Mouse (Mus musculus): ENCODE results near the gene Rnd1.

Rnd1 gene

DNA sequence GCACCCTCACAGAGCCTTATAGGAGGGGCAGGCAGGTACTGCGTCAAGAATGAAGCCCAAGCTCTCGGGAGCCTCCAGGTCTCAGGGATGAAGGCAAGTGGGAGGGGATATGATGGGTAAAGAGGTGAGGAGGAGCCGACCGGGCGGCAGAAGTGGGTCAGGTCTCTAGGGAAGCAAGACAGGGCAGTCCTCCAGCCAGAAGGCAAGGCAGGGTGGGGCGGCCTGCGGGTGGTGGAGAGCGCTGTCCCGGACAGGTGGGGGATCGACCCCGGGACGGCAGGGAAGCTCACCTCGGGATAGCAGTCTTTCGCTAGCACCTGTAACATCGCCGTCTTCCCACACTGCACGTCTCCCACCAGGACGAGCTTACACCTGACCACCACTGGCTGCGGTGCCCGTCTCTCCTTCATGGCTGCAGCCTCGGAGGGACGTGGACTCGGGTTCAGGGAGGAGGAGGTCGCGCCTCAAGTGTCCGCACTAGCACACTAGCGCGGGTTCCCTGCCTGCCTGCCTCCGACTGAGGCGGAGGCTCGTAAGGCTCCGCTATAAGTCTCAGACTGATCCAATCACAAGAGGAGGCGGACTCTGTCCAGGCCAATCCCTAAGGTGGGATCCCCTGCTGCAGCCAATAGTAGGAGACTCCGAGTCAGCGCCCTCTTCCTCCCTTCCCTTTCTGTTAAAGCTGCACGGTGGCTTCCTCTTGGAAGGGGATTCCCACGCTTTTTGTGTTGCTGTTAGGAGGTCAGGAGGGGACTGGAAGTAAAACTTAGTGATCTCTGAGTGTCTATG lies at the start of gene Rnd1:
Gene Rnd1, minus strand, starts transcription at position 522 of the 789 bp plus-strand sequence.
- DNase-seq (ENCODE audit: low spot score) = peak; percentile 58

DNA sequence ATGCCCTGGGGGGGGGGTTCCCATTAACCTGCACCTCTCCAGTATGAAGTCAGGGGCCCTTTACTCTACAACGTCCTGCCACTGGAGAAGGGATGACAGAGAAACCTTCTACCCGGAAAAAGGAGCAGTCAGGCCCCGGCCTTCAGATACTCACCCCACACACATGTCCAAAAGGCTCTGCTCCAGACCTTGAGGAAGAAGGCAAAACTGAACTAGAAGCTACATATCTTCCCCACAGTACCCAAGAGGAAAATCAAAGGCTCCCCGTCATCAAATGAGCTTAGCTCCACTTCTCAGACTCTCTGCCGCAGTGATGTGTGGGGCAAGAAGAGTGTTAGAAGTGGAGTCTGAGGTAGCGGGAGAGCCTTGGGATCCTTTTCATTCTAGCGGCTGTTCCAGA lies 49.5 kb upstream of the Rnd1 start:
- no peak for DNase-seq (ENCODE audit: low spot score)

DNA sequence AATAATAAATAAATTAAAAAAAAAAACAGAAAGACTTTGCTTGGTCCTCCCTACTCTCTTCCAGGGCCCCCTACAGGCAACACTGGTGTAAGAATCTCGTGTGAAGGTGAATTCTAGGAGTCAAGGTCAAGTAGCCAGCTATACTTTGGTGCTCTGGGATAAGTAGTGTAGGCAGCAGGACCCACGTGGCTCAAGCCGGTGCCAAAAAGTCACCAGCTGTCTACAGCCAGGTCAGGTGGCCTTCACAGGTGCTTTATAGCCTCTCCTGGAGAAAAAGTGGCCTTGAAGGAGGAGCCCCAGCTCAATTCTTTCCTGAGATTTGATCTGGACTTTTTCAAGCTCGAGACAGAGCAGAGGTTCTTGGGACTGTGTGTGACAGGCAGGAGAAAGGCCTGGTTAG lies 48.8 kb upstream of the Rnd1 start:
- no peak for DNase-seq (ENCODE audit: low spot score)

DNA sequence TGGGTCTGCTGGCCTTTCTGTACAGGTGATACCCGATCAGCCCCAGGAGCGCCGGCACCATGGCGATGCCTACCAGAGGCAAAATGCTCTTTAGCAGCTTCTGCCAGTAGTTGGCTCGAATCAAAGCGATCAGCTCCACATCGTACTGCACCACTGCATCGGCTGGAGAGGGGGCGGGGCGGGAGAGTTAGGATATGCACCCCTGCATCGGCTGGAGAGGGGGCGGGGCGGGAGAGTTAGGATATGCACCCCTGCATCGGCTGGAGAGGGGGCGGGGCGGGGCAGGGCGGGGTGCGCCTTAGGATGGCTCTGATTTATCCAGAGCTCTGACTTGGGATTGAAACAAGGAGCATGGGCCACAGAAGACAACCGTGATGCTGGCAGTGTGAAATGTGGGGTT lies 47.2 kb upstream of the Rnd1 start:
- no peak for DNase-seq (ENCODE audit: low spot score)

DNA sequence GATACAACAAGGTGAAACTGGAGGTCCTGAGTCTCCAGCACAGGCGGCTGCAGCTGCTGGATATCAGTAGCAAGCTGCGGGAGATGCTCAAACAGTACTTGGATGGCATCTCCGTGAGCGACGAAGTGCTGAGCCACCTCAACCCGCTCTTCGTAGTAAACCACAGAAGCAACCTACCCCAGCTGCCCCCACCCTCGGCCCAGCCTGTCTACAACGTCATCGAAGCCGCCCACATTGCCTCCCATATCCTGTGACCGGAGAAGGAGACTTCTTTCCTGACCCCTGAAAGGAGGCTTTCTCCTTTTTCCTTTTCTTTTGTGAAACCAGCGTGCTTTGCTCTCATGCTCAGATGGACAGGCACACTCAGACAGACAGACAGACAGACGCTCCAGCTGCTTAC lies 45.6 kb upstream of the Rnd1 start:
- DNase-seq (ENCODE audit: low spot score) = no peak

DNA sequence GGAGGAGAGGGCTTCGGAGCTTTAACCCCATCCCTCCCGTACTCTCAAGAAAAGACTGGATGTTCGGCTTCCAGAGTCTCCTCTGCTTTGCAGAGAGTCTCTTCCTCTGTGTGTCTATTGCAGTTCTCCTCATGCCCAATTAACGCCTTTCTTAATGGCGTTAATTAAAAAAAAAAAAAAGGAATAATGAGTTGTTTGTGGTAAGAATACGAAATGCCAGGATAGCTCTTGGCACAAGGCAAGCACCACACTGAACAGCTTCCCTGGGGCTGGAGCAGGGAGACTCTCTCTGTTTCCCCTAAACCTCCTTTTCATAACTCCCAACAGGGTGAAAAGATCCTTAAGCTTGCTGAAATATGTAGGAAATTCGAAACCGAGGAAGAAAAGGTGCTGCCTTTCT lies 44.9 kb upstream of the Rnd1 start:
- DNase-seq (ENCODE audit: low spot score) = no peak

DNA sequence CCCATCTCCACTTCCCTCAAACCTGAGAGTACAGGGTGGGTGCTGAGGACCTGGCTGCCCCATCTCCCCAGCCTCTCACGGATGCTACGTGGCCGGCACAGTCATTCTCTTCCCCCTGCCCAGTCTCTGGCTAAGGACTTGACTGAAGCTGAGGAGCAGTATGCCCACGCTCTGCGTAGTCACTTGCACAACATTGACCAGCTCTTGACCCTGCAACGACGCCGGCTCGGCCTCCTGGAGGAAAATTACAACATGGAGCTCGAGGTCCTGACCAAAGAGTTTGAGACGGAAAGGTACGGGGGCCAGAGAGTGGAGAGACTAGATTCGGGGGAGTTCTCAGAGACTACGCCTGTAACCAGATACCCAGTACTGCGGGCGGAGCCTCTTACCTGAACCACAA lies 40.0 kb upstream of the Rnd1 start:
- DNase-seq (ENCODE audit: low spot score) = no peak

DNA sequence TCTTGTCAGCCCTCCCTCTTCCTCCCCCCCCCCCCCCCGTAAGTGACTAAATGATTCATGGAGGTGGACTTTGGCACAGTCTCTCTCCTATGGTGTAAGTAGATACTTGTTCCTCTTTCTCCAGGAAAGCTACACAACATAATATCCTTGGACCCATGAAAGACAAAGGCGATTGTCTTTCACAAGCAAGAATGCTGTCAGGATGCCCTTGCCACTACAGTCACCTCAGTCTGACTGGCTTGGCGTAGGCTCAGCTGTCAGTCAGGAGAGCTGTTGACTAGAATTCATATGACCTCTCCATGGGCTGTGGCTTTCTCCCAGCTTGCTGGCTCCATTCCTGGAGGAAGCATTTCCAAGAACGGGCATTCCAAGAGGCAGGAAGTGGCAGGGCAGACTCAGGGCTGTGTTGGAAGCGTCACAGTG lies 37.0 kb upstream of the Rnd1 start:
- DNase-seq (ENCODE audit: low spot score) = no peak

DNA sequence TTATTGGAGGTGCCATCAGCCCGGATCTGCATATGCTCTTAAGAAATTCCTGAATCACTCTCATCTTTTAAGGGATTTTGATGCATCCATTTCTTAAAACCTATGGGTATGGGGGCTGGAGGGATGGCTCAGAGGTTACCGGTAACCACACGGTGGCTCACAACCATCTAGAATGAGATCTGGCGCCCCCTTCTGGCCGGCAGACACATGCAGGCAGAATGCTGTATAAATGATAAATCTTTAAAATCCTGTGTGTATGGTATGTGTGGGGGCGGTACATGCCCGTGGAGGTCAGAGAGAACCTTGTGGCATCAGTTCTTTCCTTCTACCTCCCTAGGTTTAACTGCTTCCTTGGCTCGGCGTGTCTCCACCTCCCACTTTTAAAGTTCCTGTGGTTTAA lies 33.2 kb upstream of the Rnd1 start:
- DNase-seq (ENCODE audit: low spot score) = peak; percentile 48

DNA sequence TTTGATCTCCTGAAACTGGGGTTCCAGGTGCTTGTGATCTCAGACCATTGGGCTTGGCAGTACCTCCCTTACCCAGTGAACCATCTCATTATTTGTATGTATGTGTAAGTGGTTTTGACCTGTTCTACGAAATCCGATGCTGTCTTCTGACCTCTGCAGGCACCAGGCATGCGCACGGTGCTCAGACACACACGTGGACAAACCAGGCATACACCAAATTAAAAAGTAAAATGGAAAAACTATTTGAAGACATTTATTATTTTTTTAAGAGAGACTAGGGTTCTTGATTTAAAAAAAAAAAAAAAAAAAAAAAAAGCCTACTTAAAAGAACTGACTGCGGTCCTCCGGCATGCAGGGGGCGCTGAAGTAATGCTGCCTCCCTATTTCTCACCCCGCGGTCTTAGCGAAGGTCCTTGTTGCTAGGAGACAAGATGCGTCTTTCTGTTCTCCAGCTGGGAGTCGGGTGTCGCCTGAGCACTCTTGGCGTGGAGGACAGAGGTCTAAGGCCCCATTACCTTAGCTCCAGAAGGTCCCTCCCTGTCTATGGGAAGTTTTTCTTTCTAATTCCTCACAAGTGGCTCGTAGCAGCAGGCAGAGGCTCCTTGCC lies 30.6 kb upstream of the Rnd1 start, which contains the start of gene Ccdc65:
Gene Ccdc65, plus strand, starts transcription at position 442 of the 607 bp plus-strand sequence.
- peak; percentile 76 for DNase-seq (ENCODE audit: low spot score)

DNA sequence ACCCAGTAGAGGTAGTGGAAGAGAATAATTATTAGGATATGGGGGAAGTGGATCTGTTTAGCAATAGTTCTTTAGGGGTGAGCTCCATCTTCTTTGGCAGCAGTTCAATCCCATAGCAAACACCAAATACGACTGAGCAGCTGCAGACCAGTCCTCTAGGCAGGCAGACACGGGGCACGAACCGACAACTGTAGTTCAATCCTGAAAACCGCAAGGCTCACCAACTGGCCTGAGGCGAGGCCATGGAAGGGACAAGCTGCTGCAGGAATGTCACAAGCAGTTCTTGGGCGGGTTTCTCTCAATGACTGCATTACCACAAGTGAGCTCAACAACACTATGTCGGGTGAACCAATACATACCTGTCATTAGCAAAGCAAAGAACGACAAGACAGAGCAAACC lies 27.1 kb upstream of the Rnd1 start:
- DNase-seq (ENCODE audit: low spot score) = no peak

DNA sequence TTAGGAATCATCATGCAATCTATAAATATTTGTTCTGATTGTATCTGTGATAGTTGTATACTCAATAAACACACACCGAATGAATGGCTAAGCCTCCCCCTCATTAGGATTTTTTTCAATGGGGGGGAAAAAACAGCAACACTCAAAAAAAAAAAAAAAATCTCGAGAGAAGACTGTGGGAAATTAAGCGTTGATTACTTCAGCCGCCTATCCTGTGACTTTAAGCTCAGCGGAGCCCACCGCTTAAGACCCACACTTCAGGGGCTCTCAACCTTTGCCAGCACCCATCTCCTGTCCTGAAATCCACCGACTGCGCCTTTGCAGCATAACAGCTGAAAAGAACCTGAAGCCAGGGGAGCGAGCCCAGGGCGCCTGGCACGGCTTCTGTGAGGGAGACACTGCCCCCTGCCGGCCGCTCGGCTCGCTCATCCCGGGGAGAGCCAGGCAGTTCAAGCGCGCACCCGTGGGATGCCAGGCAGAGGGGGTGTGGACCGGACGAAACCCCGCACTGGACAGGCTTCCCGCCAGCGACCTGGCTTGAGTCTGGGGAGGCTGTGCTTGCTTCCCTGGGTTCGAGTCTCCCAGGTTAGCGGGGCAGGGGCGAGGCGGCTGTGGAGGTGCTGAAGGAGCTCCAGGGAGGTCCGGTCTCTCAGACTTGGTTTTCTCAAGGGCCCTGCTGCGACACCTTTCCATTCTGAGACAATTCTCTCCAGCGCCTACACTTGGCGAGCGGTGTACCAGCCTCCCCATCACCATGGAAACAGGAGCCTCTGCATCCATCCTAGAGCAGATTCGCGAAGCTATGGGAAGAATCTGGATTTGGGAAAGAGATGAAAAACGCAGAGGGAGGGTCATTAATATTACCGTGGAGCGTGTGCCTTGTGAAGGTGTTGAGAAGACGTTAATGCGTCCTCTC lies 22.2 kb upstream of the Rnd1 start:
- peak; percentile 86 for DNase-seq (ENCODE audit: low spot score)

DNA sequence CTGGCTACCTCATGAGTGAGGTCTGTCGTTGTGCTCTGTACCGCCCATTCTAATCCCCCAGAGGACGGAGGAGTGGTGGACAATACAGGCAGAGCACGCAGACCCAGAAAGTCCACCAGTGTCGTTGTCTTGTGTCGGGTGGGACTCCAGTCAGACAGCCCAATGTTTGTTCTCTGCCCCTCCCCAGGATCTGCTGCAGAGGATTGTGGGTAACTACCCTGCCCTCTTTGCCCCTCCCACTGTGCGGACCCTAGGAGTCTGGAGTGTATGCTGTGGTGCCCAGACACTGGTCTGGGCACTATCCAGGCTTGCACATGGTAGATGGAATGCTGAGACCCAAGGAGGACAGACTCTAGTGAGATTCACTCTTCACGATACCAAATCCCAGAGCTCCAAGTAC lies 19.0 kb upstream of the Rnd1 start:
- DNase-seq (ENCODE audit: low spot score) = no peak

DNA sequence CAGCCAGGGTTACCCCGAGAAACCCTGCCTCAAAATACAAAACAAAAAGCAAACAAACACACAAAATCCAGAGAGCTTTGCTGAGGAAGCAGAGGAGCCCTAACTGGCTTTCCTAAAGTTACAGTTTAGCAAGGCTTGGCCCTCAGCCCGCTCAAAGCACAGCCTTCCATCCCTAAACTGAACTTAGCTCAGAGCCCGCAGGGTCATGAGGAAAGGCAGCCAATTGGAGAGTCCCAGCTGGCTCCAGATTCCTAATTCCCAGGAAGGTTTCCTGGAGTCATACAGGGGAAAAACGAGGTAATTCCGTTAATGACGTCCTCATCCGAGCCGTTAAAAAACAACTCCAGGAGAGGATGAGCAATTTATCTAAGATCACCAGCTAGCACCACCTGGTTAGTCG lies 18.5 kb upstream of the Rnd1 start:
- no peak for DNase-seq (ENCODE audit: low spot score)

DNA sequence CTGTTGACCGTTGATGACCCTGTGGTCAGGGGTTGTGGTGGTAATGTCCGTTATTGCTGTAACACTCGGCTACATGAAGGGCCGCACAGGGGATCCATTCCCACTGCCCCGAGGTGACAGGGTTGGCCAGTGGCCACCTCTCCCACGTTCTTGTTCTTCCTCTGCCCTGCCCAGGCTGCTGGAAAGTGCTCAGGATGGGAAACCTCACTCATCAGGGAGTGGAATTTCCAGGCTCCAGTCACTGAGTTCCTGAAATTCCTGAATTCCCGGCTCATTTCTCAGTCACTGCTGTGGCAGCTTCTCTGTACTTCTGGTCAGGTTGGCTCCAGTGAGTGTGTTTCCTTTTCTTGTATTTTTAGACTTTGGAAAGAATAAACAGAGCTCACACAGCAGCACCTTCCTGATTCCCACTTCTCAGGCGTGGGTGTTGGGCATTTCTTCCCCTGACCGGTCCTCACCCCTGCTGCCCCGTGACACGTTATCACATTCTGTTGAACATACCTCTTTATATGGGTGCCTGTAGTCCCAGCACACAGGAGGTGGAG lies 15.0 kb upstream of the Rnd1 start:
- no peak for DNase-seq (ENCODE audit: low spot score)

DNA sequence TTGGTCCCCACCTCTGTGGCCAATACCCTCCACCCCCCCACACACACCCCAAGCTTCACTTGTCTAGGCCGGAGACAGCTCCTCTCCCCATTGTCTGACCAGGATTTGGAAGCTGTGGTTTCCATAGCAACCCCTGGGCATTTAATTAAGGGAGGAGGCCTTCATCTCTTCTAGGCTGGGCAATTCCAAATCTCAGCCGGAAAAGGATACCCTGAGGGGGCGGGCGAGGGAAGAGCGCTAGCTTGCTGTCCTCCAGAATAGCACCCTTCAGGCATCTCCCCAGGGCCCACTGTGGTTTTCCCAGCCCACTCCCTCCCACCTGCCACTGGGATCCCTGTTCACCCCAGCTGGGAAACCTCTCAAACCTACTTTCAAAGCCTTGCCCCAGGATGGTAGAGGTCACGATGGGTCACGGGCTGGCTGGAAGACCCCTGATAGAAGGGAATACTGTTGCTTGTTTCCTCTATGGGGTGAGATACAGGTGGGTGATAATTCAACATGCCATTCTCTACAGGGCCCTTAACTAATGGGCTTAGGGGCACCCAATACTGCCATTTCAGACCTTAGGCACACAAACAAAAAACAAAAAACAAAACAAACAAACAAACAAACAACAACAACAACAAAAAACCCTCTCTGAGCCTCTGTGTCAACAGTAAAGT lies 14.4 kb upstream of the Rnd1 start:
- no peak for DNase-seq (ENCODE audit: low spot score)

DNA sequence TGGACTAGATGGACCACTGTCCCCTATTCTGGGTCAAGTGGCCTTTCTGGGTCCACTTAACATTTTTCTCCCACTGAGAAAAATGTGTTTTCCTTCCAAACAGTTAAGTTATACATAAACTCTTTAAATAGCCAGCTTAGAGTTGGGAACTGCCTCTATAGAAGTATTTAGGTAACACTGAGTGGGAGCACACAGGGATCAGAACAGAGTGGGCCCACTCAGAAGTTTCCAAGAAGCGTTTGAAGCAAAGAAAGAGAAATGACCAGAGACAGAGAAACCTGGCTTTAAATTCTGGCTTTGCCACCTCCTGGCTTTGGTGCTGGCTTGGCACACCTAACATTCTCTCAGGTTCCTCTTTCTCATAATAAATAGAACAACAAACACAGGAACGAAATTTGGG lies 12.4 kb upstream of the Rnd1 start:
- no peak for DNase-seq (ENCODE audit: low spot score)

DNA sequence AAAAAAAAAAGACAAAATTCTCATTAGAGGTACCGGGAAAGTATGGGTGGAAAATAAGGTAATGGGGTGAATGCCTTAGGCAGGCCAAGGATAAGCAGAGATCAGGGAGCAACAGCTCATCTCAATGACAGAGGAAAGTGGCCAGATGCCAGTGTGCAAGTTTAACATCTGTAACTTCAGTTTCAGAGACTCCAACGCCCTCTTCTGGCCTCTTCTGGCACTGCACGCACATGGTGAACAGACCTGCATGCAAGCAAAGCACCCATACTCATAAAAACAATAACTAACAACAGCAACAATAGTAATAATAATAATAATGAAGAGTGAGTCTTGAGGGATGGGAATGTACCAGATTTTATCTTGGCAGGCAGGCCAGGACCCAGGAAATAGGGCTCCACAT lies 8.7 kb upstream of the Rnd1 start:
- DNase-seq (ENCODE audit: low spot score) = no peak

DNA sequence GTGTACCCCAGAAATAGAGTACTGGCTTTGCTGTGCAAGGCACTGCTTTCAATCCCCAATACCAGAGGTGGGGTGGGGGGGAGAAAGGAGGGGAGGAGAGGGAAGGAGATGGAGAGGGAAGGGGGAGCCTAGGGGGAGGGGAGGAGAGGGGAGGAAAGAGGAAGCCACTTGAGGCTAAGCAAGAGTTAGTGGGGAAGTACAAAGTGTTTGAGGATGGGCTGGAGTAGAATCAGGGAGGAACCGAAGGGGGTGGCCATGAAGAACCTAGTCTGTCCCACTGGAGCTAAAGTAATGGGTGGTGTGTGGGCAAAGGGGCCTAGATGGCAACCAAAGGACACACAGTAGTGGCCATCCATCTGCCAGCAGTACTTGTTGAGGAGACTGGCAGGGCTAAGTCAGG lies 6.5 kb upstream of the Rnd1 start:
- DNase-seq (ENCODE audit: low spot score) = no peak

DNA sequence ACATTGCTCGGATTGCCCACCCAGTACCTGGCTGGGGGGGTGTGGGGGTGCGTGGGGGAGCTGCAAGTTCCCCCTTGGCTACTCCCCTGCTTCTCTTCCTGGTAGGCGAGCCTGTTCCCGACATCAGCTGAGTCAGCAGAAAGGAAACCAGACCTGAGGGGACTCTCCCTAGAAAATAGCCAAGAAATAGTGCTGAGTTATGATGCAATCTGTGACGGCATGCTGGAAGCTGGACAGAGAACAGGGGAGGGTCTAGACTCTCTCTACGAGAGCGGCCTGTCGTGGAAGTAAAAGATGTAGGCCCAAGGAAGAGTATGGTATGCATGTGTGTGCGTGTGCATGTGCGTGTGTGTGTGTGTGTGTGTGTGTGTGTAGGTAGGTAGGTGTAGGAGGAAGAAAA lies 5.9 kb upstream of the Rnd1 start:
- no peak for DNase-seq (ENCODE audit: low spot score)

DNA sequence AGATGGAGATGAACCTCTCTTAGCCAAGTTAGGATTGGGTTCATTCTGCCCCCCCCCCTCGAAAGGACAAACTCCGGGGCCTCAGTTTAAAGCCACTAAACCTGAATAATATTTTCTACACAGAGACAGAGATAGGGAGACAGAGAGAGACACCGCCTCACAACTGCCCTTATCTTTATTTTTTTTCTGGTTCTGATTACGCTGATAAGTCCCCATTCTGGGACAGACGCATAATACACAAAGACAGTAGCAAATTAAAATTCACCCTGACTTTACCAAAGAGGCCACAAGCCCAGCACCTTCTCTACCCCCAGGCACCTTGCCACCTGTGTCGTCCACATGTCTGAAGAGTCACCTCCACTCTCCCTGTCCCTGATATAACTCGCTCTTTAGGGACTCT lies 4.4 kb upstream of the Rnd1 start:
- DNase-seq (ENCODE audit: low spot score) = no peak

DNA sequence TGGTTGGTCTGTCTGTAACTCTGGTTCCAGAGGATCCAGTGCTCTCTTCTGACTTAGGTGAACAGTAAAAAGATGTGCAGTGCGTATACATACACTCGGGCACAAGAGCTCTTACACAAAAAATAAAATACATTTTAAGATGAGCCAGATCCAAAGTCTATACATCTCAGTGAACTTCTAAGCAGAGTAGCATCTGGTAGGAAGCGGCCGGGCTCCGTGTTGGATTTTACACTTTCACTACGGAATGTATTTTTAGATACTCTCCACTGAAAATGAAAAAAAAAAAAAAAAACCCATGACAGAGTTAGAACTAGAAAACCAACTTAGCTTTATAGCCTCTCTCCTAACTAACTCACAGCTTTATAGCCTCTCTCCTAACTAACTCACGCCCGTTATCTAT lies 3.4 kb upstream of the Rnd1 start:
- no peak for DNase-seq (ENCODE audit: low spot score)

Data from ovary, postnatal 14 days (tissue).